Mouse (Mus musculus) ES-E14 (cell line): ENCODE measurements at regions not wholly inside any gene's neighbourhood (a gene's known extent, or its start where the extent isn't known, plus 50 kb on each side); places are given as distances from the start of the nearest gene placed in this dataset.

ENCODE experiments used
- DNase-seq: peaks from one replicate; pipeline ENCODE4 v3.0.0-alpha.2; 2013; ENCODE audit warnings: low read depth, low spot score
- H3K27ac ChIP-seq: 2 replicates; pipeline ENCODE4 v1.5.1; 2012; ENCODE audit warnings: low read depth, mild to moderate bottlenecking, low read length, moderate library complexity, mixed read lengths; ENCODE audit not compliant: poor library complexity, insufficient read depth, severe bottlenecking
- H3K36me3 ChIP-seq: 2 replicates; pipeline ENCODE4 v1.6.1; 2012; ENCODE audit warnings: mild to moderate bottlenecking, low read length, moderate library complexity, mixed read lengths; ENCODE audit not compliant: control insufficient read depth, poor library complexity, insufficient read depth, severe bottlenecking
- H3K4me1 ChIP-seq, 2 experiments: fragments of 150-350 bp in 1 of 2; sonication (generic) in 1 of 2; 2 replicates each; pipeline ENCODE4 v1.6.1; 2012; ENCODE audit warnings: low read length in 2 of 2, mild to moderate bottlenecking in 1 of 2, mixed read lengths in 1 of 2; ENCODE audit not compliant: control insufficient read depth in 2 of 2, insufficient read depth in 2 of 2, poor library complexity in 1 of 2
- H3K4me3 ChIP-seq, 2 experiments: fragments of 150-350 bp in 1 of 2; sonication (generic) in 1 of 2; 2 replicates each; pipeline ENCODE4 v1.5.1; 2012; ENCODE audit warnings: low read length in 2 of 2, low read depth in 1 of 2, mild to moderate bottlenecking in 1 of 2, mixed read lengths in 1 of 2; ENCODE audit not compliant: insufficient read depth in 1 of 2, poor library complexity in 1 of 2, severe bottlenecking in 1 of 2
- H3K9ac ChIP-seq: 2 replicates; pipeline ENCODE4 v1.6.1; 2012; ENCODE audit warnings: low read depth, mild to moderate bottlenecking, low read length, mixed read lengths; ENCODE audit not compliant: poor library complexity, insufficient read depth, severe bottlenecking
- H3K9me3 ChIP-seq: fragments of 150-350 bp; sonication (generic); 2 replicates; pipeline ENCODE4 v1.6.1; 2012; ENCODE audit warnings: low read depth, mild to moderate bottlenecking, low read length; ENCODE audit not compliant: control insufficient read depth, insufficient read depth
- CHD2 ChIP-seq: IDR thresholded peaks from 2 replicates; pipeline ENCODE4 v1.6.1; 2014; ENCODE audit warnings: mild to moderate bottlenecking, low read depth, low read length, inconsistent platforms
- HCFC1 ChIP-seq: IDR thresholded peaks from 2 replicates; pipeline ENCODE4 v1.6.1; 2012; ENCODE audit warnings: low read length, inconsistent platforms, borderline replicate concordance; ENCODE audit not compliant: insufficient read depth
- MAFK ChIP-seq: IDR thresholded peaks from 2 replicates; pipeline ENCODE4 v1.6.1; 2014; ENCODE audit warnings: mild to moderate bottlenecking, low read depth, low read length, inconsistent platforms; ENCODE audit not compliant: insufficient read depth
- ZC3H11A ChIP-seq: IDR thresholded peaks from 2 replicates; pipeline ENCODE4 v1.6.1; 2012; ENCODE audit warnings: low read depth, mild to moderate bottlenecking, inconsistent platforms, low read length, borderline replicate concordance
- ZNF384 ChIP-seq: IDR thresholded peaks from 2 replicates; pipeline ENCODE4 v1.6.1; 2012; ENCODE audit warnings: low read depth, low read length, inconsistent platforms
- in situ Hi-C, 2 experiments: fragments of 600-800 bp; cut with MboI; formaldehyde crosslinking; loops; one replicate each; pipeline ENCODE4 v1.15.1; 2025; ENCODE audit warnings: low sequenced_read_pairs in 2 of 2, inconsistent platforms in 1 of 2; ENCODE audit not compliant: unreplicated experiment in 2 of 2

- in situ Hi-C loops, result no loop called here
- Histone ChIP-seq H3K4me1 (peaks cover 15 to 17% of the 10 kb centered on the region in 2 experiments), H3K27ac (peak overlapping the region; percentile 100), H3K9ac (peak overlapping the region; percentile 30; the same call in 1 of the 2 replicates), H3K36me3 (no peaks in the 10 kb centered on the region; the same call in 1 of the 2 replicates), H3K9me3 (no peaks in the 10 kb centered on the region), H3K4me3 (peak overlapping the region; percentile 31 to 33; a peak in 3 of 4 replicates)
- TF ChIP-seq ZC3H11A (no peak), HCFC1 (no peak), CHD2 (no peak), ZNF384 (no peak), MAFK (no peak)
- DNase-seq, result peak; percentile 86
Observed at GRCm38 (mm10) chr4:53339125-53340020, 100.8 kb upstream of the Slc44a1 start.

- peak overlapping the region in 1 of 2 experiments; percentile 1; a peak in 2 of 4 replicates for H3K4me3 ChIP-seq
- peak overlapping the region; percentile 40; the same call in 1 of the 2 replicates for H3K9ac ChIP-seq
- no peaks in the 10 kb centered on the region for H3K9me3 ChIP-seq
- in situ Hi-C loops, result no loop called here
- peak overlapping the region; percentile 96 for H3K27ac ChIP-seq
- H3K36me3 ChIP-seq, result no peaks in the 10 kb centered on the region; the same call in 1 of the 2 replicates
- no peak for DNase-seq
- TF ChIP-seq MAFK (no peak), ZNF384 (no peak), CHD2 (no peak), HCFC1 (no peak), ZC3H11A (no peak)
- peaks cover 15 to 17% of the 10 kb centered on the region in 2 experiments for H3K4me1 ChIP-seq
Observed at GRCm38 (mm10) chr4:53338479-53338878, 101.7 kb upstream of the Slc44a1 start.

DNA sequence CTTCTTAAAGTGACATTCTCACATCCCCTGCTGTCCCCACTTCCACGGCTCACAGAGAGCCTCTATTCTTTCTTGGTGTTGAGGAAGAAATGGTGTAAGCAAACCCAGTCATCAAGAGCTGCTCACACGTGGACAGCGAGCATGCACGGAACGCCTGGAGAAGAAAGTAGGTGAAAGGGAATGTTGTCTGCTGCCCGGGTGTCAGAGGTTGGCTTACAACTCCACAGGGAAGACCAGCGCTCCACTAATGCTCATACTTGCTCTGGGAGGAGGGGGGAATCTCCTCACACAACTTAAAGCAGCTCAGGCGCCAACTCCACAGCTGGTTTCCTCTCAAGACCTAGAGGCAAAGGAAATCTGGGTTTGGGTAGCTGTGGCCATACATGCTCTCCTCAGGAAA lies 102.4 kb upstream of the Slc44a1 start:
- Histone ChIP-seq H3K27ac (peak overlapping the region; percentile 96), H3K9me3 (no peaks in the 10 kb centered on the region), H3K4me3 (peak overlapping the region in 1 of 2 experiments; percentile 1; a peak in 1 of 4 replicates), H3K4me1 (peaks cover 15 to 17% of the 10 kb centered on the region in 2 experiments), H3K36me3 (no peaks in the 10 kb centered on the region; the same call in 1 of the 2 replicates), H3K9ac (peak overlapping the region; percentile 67; the same call in 1 of the 2 replicates)
- TF ChIP-seq CHD2 (0 out of 2 replicates have a peak, but pooled peaks have one; percentile 7), MAFK (no peak)
- in situ Hi-C loops, result no loop called here
- DNase-seq, result no peak

DNA sequence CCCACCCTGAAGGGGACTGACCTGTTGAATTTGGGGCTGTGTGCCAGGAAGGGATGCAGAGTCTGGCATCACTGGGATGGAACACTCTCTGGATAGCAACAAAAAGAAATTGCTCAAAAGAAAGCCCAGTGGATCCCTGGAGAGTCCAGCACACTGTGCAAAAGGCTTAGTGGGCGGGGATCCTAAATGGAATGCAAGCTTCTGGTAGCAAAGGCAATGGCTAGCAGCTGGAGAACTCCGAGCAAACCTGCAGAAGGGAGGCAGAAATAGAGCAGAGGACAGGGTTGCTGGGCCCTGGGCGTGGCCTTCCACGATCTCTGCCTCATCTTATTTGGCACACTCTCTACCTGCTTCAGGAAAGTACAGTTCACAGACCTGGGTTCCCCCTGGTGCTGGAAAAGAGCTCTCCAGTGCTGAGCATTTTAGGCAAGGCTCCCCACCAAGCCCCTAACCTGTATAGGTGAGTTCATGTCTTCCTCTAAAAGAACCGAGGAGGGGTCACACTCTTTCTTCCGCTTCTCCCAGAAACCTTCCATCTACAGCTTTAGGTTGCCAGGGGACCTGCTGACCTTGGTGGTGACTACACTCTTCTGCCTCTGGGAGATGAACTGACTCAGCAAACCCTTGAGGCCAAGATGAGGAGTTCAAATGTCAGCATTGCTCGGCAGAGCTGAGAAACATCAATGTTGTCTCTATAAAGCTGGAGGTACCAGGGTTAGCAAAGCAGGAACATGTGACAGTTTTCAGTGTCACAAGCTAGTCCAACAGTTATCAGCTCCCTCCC lies 112.6 kb upstream of the Slc44a1 start:
- peaks cover 5 to 12% of the 10 kb centered on the region in 2 experiments; a peak in 3 of 4 replicates for H3K4me1 ChIP-seq
- no peak overlapping the region for H3K9ac ChIP-seq
- no peak overlapping the region for H3K4me3 ChIP-seq
- peak overlapping the region; percentile 17; the same call in 1 of the 2 replicates for H3K27ac ChIP-seq
- TF ChIP-seq MAFK (0 out of 2 replicates have a peak, but pooled peaks have one; percentile 48), CHD2 (no peak), ZNF384 (no peak), ZC3H11A (no peak), HCFC1 (no peak)
- DNase-seq, result no peak
- in situ Hi-C loops, result no loop called here
- no peaks in the 10 kb centered on the region for H3K9me3 ChIP-seq
- H3K36me3 ChIP-seq, result no peaks in the 10 kb centered on the region
